Mouse (Mus musculus) CH12.LX (cell line): ENCODE data around the gene Cplx2.

ENCODE experiments used
- BHLHE40 ChIP-seq: IDR thresholded peaks from 2 replicates; pipeline ENCODE4 v1.6.1; 2011; ENCODE audit warnings: mild to moderate bottlenecking, low read depth, low read length, improper control_type of control experiment
- CTCF ChIP-seq, 2 experiments: IDR thresholded peaks in 1 of 2; conservative IDR thresholded peaks in 1 of 2; 2 replicates each; pipeline ENCODE4 v1.5.1; 2011 to 2012; ENCODE audit warnings: low read depth in 2 of 2, low read length in 2 of 2, improper control_type of control experiment in 1 of 2, inconsistent platforms in 1 of 2, mild to moderate bottlenecking in 1 of 2, moderate library complexity in 1 of 2
- EP300 ChIP-seq: IDR thresholded peaks from 2 replicates; pipeline ENCODE4 v1.6.1; 2011; ENCODE audit warnings: low read length, improper control_type of control experiment
- GABPA ChIP-seq: IDR thresholded peaks from 2 replicates; pipeline ENCODE4 v1.6.1; 2012; ENCODE audit warnings: low read depth, low read length, improper control_type of control experiment, inconsistent platforms; ENCODE audit not compliant: insufficient replicate concordance
- IRF4 ChIP-seq: IDR thresholded peaks from 2 replicates; pipeline ENCODE4 v1.6.1; 2014; ENCODE audit warnings: low read depth, mild to moderate bottlenecking, inconsistent platforms, low read length, improper control_type of control experiment
- JUND ChIP-seq: conservative IDR thresholded peaks from 2 replicates; pipeline ENCODE4 v1.6.1; 2011; ENCODE audit warnings: low read depth, low read length, improper control_type of control experiment
- POLR2A ChIP-seq: IDR thresholded peaks from 2 replicates; pipeline ENCODE4 v1.6.1; 2011; ENCODE audit warnings: low read depth, mild to moderate bottlenecking, improper control_type of control experiment, low read length
- TBP ChIP-seq: conservative IDR thresholded peaks from 2 replicates; pipeline ENCODE4 v1.6.1; 2011; ENCODE audit warnings: low read depth, low read length, improper control_type of control experiment
- USF1 ChIP-seq: IDR thresholded peaks from 2 replicates; pipeline ENCODE4 v1.6.1; 2014; ENCODE audit warnings: low read depth, mild to moderate bottlenecking, inconsistent platforms, low read length, improper control_type of control experiment
- ZKSCAN1 ChIP-seq: IDR thresholded peaks from 2 replicates; pipeline ENCODE4 v1.6.1; 2012; ENCODE audit warnings: low read depth, inconsistent platforms, low read length, improper control_type of control experiment, borderline replicate concordance

- TF ChIP-seq USF1 (no peak), CTCF (conservative IDR thresholded peaks at IDR 0.05 in 1 of 2, IDR thresholded peaks at IDR 0.05 in 1 of 2; ENCODE audit: low read depth in 2 of 2, low read length in 2 of 2) (no peak), JUND (no peak), ZKSCAN1 (no peak), EP300 (no peak), POLR2A (no peak), GABPA (no peak), TBP (no peak), BHLHE40 (no peak), IRF4 (no peak)
Measured at GRCm38 (mm10) chr13:54412236-54412635, 41.1 kb downstream of the Cplx2 start.
